Mouse (Mus musculus) liver, postnatal 0 days (tissue): ENCODE results near the gene Dcun1d4.

Experiments used
- CTCF ChIP-seq: sonication (generic); IDR thresholded peaks from 2 replicates; pipeline ENCODE4 v1.5.1; 2016; ENCODE audit warnings: antibody characterized with exemption, low read depth
- EP300 ChIP-seq: IDR thresholded peaks from 2 replicates; pipeline ENCODE4 v1.6.1; 2016; ENCODE audit warnings: antibody characterized with exemption, low read depth, mild to moderate bottlenecking

GRCm38 (mm10) chr5:73454502-73455306 lies 26.1 kb upstream of the Dcun1d4 start:
- TF ChIP-seq CTCF (no peak), EP300 (no peak)
